Mouse (Mus musculus): ENCODE data around the gene Ipcef1. TPM values are rescaled to one million over a fixed set of nuclear protein-coding genes. Genes with fewer than 3 reads are reported as not detected.

The Ipcef1 gene
- polyA plus RNA-seq, 1 experiment from 2014 or later = 0.48 TPM

GRCm38 (mm10) chr10:7062993-7063392 lies 10.7 kb upstream of the Ipcef1 start:
- no peaks in the 10 kb centered on the region for H3K4me1 ChIP-seq
- no peak overlapping the region for H3K9ac ChIP-seq
- no peak overlapping the region for H3K4me3 ChIP-seq
- H3K36me3 ChIP-seq = no peaks in the 10 kb centered on the region
- H3K27me3 ChIP-seq = no peaks in the 10 kb centered on the region
- no peaks in the 10 kb centered on the region for H3K9me3 ChIP-seq (replicated peaks)
- no peak overlapping the region for H3K27ac ChIP-seq
- no peak overlapping the region for H3K4me2 ChIP-seq (replicated peaks)
- no peak for ATAC-seq (ENCODE audit: low FRiP score)
- WGBS = 86% methylated on average over 7 of the region's 7 CpGs

GRCm38 (mm10) chr10:7060326-7060725 lies 8.0 kb upstream of the Ipcef1 start:
- WGBS = 54% methylated on average over 5 of the region's 5 CpGs

DNA sequence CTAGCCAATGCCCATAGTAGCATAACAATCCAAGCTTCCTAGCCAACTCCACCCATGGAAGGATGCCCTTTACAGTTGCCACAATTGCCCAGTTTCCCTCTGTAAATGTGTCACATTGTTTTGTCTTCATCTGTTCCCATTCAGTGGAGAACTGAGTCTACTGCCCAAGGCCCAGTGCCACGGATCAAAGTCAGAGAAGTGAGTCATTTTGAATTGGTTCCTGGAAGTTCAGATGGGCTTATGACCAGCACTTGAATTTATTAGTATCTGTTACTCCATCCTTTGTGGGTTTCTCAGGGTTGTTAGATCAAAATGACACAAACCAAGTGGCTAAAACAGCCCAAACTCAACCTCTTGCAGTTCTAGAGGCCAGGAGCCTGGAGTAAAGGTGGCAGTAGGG lies 5.3 kb upstream of the Ipcef1 start:
- Histone ChIP-seq H3K9me3 (replicated peaks) (no peaks in the 10 kb centered on the region), H3K9ac (no peak overlapping the region), H3K4me1 (no peaks in the 10 kb centered on the region), H3K4me3 (no peak overlapping the region), H3K36me3 (no peaks in the 10 kb centered on the region), H3K27ac (no peak overlapping the region), H3K27me3 (no peaks in the 10 kb centered on the region), H3K4me2 (replicated peaks) (no peak overlapping the region)
- 86% methylated on average over 1 of the region's 1 CpGs for WGBS
- no peak for ATAC-seq (ENCODE audit: low FRiP score)

More at GRCm38 (mm10) chr10:7060326-7060725, 8.0 kb upstream of the Ipcef1 start:
- H3K9me3 ChIP-seq (replicated peaks) = no peaks in the 10 kb centered on the region
- H3K4me2 ChIP-seq (replicated peaks) = no peak overlapping the region
- H3K9ac ChIP-seq = no peak overlapping the region
- H3K27ac ChIP-seq = no peak overlapping the region
- no peak for ATAC-seq (ENCODE audit: low FRiP score)
- H3K4me3 ChIP-seq = no peak overlapping the region
- no peaks in the 10 kb centered on the region for H3K27me3 ChIP-seq
- no peaks in the 10 kb centered on the region for H3K4me1 ChIP-seq
- no peaks in the 10 kb centered on the region for H3K36me3 ChIP-seq

- Histone ChIP-seq H3K9me3 (replicated peaks) (no peaks in the 10 kb centered on the region), H3K27ac (no peak overlapping the region), H3K27me3 (no peaks in the 10 kb centered on the region), H3K4me2 (replicated peaks) (no peak overlapping the region), H3K9ac (no peak overlapping the region), H3K36me3 (no peaks in the 10 kb centered on the region), H3K4me3 (no peak overlapping the region), H3K4me1 (no peaks in the 10 kb centered on the region)
- ATAC-seq (ENCODE audit: low FRiP score) = no peak
- WGBS = 70% methylated on average over 6 of the region's 6 CpGs
Observed at GRCm38 (mm10) chr10:7054560-7055205, 2.4 kb upstream of the Ipcef1 start.

DNA sequence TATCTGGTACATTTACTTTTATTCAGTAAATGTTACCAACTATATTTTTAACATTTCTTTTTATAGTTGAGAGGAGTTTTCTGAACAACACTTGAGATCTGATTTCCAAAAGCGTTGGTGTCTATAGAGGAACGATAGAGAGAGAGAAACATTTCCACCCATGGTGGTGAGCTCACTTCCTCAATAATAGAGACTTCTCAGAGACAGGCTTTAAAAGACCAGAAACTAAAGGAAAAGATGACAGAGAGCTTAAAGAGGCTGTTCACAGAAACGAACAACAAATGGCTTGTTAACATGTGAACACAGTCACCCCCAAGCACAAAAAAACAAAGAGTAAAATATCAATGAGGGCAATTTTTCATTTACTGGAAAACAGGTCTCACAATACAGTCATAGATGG lies 2.4 kb downstream of the Ipcef1 start:
- Histone ChIP-seq H3K9me3 (replicated peaks) (no peaks in the 10 kb centered on the region), H3K36me3 (no peaks in the 10 kb centered on the region), H3K4me2 (replicated peaks) (no peak overlapping the region), H3K4me1 (no peaks in the 10 kb centered on the region), H3K27ac (no peak overlapping the region), H3K27me3 (no peaks in the 10 kb centered on the region), H3K9ac (no peak overlapping the region), H3K4me3 (no peak overlapping the region)
- 88% methylated on average over 3 of the region's 3 CpGs for WGBS
- no peak for ATAC-seq (ENCODE audit: low FRiP score)

GRCm38 (mm10) chr10:7047919-7048291 lies 4.4 kb downstream of the Ipcef1 start:
- no peak overlapping the region for H3K4me3 ChIP-seq
- H3K4me1 ChIP-seq = no peaks in the 10 kb centered on the region
- no peak overlapping the region for H3K27ac ChIP-seq
- no peak overlapping the region for H3K4me2 ChIP-seq (replicated peaks)
- ATAC-seq (ENCODE audit: low FRiP score) = no peak
- 90% methylated on average over 2 of the region's 2 CpGs for WGBS
- no peaks in the 10 kb centered on the region for H3K36me3 ChIP-seq
- H3K9ac ChIP-seq = no peak overlapping the region
- no peaks in the 10 kb centered on the region for H3K9me3 ChIP-seq (replicated peaks)
- H3K27me3 ChIP-seq = no peaks in the 10 kb centered on the region

GRCm38 (mm10) chr10:7047288-7047918 lies 4.9 kb downstream of the Ipcef1 start:
- H3K27me3 ChIP-seq = no peaks in the 10 kb centered on the region
- WGBS = 68% methylated on average over 10 of the region's 10 CpGs
- no peak overlapping the region for H3K27ac ChIP-seq
- H3K4me3 ChIP-seq = no peak overlapping the region
- ATAC-seq (ENCODE audit: low FRiP score) = no peak
- H3K9ac ChIP-seq = no peak overlapping the region
- no peaks in the 10 kb centered on the region for H3K4me1 ChIP-seq
- H3K9me3 ChIP-seq (replicated peaks) = no peaks in the 10 kb centered on the region
- no peak overlapping the region for H3K4me2 ChIP-seq (replicated peaks)
- H3K36me3 ChIP-seq = no peaks in the 10 kb centered on the region

GRCm38 (mm10) chr10:7043896-7044295 lies 8.4 kb downstream of the Ipcef1 start:
- no peak overlapping the region for H3K4me3 ChIP-seq
- H3K4me2 ChIP-seq (replicated peaks) = no peak overlapping the region
- no peak overlapping the region for H3K9ac ChIP-seq
- ATAC-seq (ENCODE audit: low FRiP score) = no peak
- H3K27me3 ChIP-seq = no peaks in the 10 kb centered on the region
- WGBS = 77% methylated on average over 5 of the region's 5 CpGs
- no peaks in the 10 kb centered on the region for H3K9me3 ChIP-seq (replicated peaks)
- no peaks in the 10 kb centered on the region for H3K4me1 ChIP-seq
- no peaks in the 10 kb centered on the region for H3K36me3 ChIP-seq
- H3K27ac ChIP-seq = no peak overlapping the region

DNA sequence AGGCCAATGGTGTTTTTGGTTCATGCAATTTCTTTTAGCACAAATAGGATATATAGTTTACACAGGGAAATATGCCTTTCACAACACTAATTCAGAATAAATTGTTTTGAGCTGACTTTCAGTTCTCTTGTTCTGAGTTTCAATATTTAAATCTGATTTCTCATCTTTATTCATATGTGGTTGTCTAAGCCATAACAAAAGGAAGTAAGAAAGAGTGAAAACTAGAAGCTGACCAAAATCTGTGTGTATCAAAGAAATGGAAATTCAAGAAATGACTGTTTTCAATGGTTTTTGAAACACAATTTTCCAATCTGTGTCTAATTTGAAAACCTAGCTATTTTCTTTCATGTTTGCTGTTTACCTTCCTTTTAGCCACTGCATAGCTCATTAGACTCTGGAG lies 11.2 kb downstream of the Ipcef1 start:
- ATAC-seq (ENCODE audit: low FRiP score) = no peak
- no peak overlapping the region for H3K4me2 ChIP-seq (replicated peaks)
- no peaks in the 10 kb centered on the region for H3K36me3 ChIP-seq
- H3K9me3 ChIP-seq (replicated peaks) = no peaks in the 10 kb centered on the region
- H3K27me3 ChIP-seq = no peaks in the 10 kb centered on the region
- H3K27ac ChIP-seq = no peak overlapping the region
- H3K4me3 ChIP-seq = no peak overlapping the region
- no peak overlapping the region for H3K9ac ChIP-seq
- no peaks in the 10 kb centered on the region for H3K4me1 ChIP-seq

DNA sequence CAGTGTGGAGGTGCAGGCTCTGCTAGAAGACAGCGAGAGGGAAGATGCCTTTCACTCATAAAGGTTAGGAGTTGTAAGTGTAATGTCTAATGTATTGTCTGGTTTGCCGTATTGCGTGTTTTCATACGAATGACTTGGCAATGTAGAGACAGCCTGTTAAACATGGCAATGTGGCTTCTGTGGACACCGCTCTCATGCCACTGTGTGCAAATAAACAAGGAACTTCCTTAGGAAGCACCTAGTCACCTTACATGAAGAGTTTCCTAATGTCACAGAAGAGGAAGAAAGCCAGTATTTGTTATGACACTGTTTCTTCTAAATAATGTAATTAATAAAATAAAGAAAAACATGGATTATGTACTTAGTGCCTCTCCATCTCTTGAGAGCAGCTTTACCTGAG lies 15.1 kb downstream of the Ipcef1 start:
- Histone ChIP-seq H3K4me3 (no peak overlapping the region), H3K4me1 (no peaks in the 10 kb centered on the region), H3K9ac (no peak overlapping the region), H3K27ac (no peak overlapping the region), H3K4me2 (replicated peaks) (no peak overlapping the region), H3K36me3 (no peaks in the 10 kb centered on the region), H3K27me3 (no peaks in the 10 kb centered on the region), H3K9me3 (replicated peaks) (no peaks in the 10 kb centered on the region)
- ATAC-seq (ENCODE audit: low FRiP score) = no peak
- WGBS = 91% methylated on average over 5 of the region's 5 CpGs

DNA sequence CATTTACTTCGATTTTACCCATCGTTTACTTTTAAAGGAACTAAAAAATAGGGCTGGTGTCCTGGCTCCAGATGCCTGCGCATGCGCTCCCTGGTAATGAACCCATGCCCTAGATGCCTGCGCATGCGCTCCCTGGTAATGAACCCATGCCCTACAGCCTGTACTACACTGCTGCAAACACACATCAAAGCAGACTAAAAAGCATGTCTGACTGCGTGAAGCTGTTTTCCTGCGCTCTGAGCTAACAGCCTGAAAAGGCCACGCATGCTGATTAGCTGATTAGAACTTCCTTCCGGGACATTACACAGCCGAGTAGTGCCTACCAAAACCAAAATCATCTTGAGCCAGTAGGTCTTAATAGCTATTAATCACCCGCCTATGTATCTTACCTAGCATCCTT lies 16.7 kb downstream of the Ipcef1 start:
- no peak overlapping the region for H3K9ac ChIP-seq
- no peak overlapping the region for H3K27ac ChIP-seq
- no peak for ATAC-seq (ENCODE audit: low FRiP score)
- no peak overlapping the region for H3K4me3 ChIP-seq
- no peaks in the 10 kb centered on the region for H3K4me1 ChIP-seq
- H3K4me2 ChIP-seq (replicated peaks) = no peak overlapping the region
- H3K27me3 ChIP-seq = no peaks in the 10 kb centered on the region
- H3K36me3 ChIP-seq = no peaks in the 10 kb centered on the region
- H3K9me3 ChIP-seq (replicated peaks) = no peaks in the 10 kb centered on the region
- WGBS = 79% methylated on average over 12 of the region's 12 CpGs

DNA sequence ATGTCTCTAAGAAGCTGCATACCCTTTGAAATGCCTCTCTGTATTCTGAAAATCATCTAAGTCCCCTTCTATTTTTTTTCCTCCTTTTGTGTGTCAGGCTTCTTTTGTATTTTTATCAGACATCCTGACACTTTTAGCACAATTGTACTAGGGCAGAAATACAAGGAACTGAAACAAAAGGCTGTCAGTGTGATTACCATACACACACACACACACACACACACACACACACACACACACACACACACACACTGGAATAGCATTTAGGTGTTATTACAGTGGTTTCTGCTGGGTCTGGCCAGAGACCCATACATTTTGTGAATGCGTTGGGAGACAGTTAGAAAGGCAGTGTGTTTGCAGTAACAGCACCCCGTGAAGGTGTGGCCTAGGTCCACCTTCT lies 18.8 kb downstream of the Ipcef1 start:
- no peak for ATAC-seq (ENCODE audit: low FRiP score)
- 87% methylated on average over 2 of the region's 2 CpGs for WGBS
- H3K27me3 ChIP-seq = no peaks in the 10 kb centered on the region
- no peak overlapping the region for H3K27ac ChIP-seq
- no peak overlapping the region for H3K9ac ChIP-seq
- no peaks in the 10 kb centered on the region for H3K9me3 ChIP-seq (replicated peaks)
- no peaks in the 10 kb centered on the region for H3K4me1 ChIP-seq
- no peak overlapping the region for H3K4me2 ChIP-seq (replicated peaks)
- no peak overlapping the region for H3K4me3 ChIP-seq
- no peaks in the 10 kb centered on the region for H3K36me3 ChIP-seq

- H3K9me3 ChIP-seq (replicated peaks) = no peaks in the 10 kb centered on the region
Observed at GRCm38 (mm10) chr10:7025028-7025427, 27.2 kb downstream of the Ipcef1 start.

More at GRCm38 (mm10) chr10:7025028-7025427, 27.2 kb downstream of the Ipcef1 start:
- Histone ChIP-seq H3K27me3 (no peaks in the 10 kb centered on the region), H3K9ac (no peak overlapping the region), H3K36me3 (no peaks in the 10 kb centered on the region), H3K4me1 (no peaks in the 10 kb centered on the region), H3K4me2 (replicated peaks) (no peak overlapping the region), H3K27ac (no peak overlapping the region), H3K4me3 (no peak overlapping the region)
- ATAC-seq (ENCODE audit: low FRiP score) = no peak
- 81% methylated on average over 1 of the region's 1 CpGs for WGBS

All from hindbrain, embryonic 12.5 days (tissue).